Mouse (Mus musculus): ENCODE measurements around the gene Cbr4.

DNA sequence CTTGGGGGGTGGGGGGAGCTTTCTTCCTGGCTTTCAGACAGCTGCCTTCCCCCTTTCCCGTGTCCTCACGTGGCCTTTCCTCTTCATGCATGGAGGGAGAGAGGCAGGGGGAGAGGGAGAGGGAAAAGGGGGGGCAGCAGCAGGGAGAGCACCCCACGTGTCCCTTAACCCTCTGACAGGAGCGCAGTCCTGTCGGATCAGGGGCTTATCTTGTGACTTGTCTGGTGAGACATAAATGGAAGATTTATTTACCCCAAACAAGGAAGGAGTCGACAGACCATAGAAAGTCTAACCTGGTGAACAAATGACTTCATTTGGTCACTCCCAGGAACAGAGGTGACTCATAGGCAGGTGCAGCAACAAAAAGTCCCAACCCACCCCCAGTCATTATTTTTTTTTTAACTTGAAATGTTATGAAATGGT lies 12.3 kb upstream of the Cbr4 start:
- TF ChIP-seq POLR2A (IDR thresholded peaks at IDR 0.05; ENCODE audit: low read depth, low read length) (no peak), CTCF (IDR thresholded peaks at IDR 0.05; ENCODE audit: borderline replicate concordance, insufficient read depth, low read length) (no peak)
